In the genomic region with DNA sequence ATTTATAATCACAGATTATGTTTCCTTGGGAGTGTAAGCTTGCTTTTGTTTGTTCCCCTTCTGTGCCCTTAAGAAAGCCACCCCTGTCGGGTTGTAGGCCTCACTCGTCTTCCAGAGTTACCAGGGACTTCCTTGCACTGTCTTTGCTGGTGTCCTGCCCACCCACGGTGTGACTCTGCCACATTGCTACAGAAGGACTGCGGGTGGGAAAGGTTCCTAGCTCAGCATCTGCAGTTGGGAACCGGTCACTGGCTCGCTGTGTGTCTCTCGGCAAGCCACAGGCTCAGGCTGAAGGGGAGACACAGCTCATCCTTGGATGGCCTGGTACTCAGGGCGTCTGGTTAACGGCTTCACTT, we compare ENCODE assay signal across 25 mouse cellular contexts. TPM values are rescaled to one million over a fixed set of nuclear protein-coding genes. Genes with fewer than 3 reads are reported as not detected.
DNase-seq lines count a peak whose midpoint lies in the region; ATAC-seq and TF ChIP-seq lines count a peak whose summit lies in the region.
"Had no signal": no experiment of that assay in that cellular context is flagged by ENCODE, and none has a peak within 500 bp of the region (broad histone marks: within the 10 kb centered on the region; RNA-seq: fewer than 3 reads in every experiment).

No protein-coding gene starts in this region.

- TF ChIP-seq CTCF in heart, postnatal 0 days (IDR thresholded peaks at IDR 0.05; ENCODE audit: low read depth) = no peak

- 63% methylated on average over 9 of the region's 9 CpGs for WGBS in heart, embryonic 10.5 days
- 58% methylated on average over 9 of the region's 9 CpGs for WGBS in heart, postnatal 0 days
- 62% methylated on average over 9 of the region's 9 CpGs for WGBS in midbrain, embryonic 12.5 days
- 63% methylated on average over 9 of the region's 9 CpGs for WGBS in midbrain, embryonic 15.5 days

- 0 out of 2 replicates have a peak, but pooled peaks have one; percentile 7 for ATAC-seq in heart, postnatal 0 days (ENCODE audit: insufficient read depth, low read depth)
- ATAC-seq in midbrain, embryonic 12.5 days (ENCODE audit: low FRiP score, low read depth) = no peak
- ATAC-seq in midbrain, embryonic 15.5 days (replicated peaks) = no peak

- H3K27ac ChIP-seq in heart, embryonic 10.5 days = peak overlapping the region; percentile 87
- H3K27ac ChIP-seq in heart, postnatal 0 days (ENCODE audit: low read depth) = peak overlapping the region; percentile 83
- 0 out of 2 replicates have a peak overlapping the region, but pooled peaks have one; percentile 35 for H3K27ac ChIP-seq in midbrain, embryonic 12.5 days (replicated peaks)
- H3K27ac ChIP-seq in midbrain, embryonic 15.5 days = no peak overlapping the region
- H3K27ac ChIP-seq: hindbrain, embryonic 13.5 days; macrophage; midbrain, embryonic 13.5 days; neural tube, embryonic 15.5 days had no signal

- intact Hi-C loops in heart, postnatal 36 days (cut with DNase I) = no loop called here

- H3K4me1 ChIP-seq in heart, embryonic 10.5 days = peaks cover 34% of the 10 kb centered on the region
- H3K4me1 ChIP-seq in heart, postnatal 0 days (ENCODE audit: control insufficient read depth, insufficient read depth) = peaks cover 8% of the 10 kb centered on the region; the same call in 1 of the 2 replicates
- H3K4me1 ChIP-seq in midbrain, embryonic 12.5 days = peaks cover 19% of the 10 kb centered on the region
- H3K4me1 ChIP-seq in midbrain, embryonic 15.5 days = peaks cover 4% of the 10 kb centered on the region; the same call in 1 of the 2 replicates
- H3K4me1 ChIP-seq: neural tube, embryonic 15.5 days had no signal

- H3K9ac ChIP-seq in heart, postnatal 0 days (replicated peaks; ENCODE audit: low read depth, low read length) = peak overlapping the region; percentile 13; the same call in 1 of the 2 replicates
- no peak overlapping the region for H3K9ac ChIP-seq in midbrain, embryonic 12.5 days (replicated peaks)
- no peak overlapping the region for H3K9ac ChIP-seq in midbrain, embryonic 15.5 days
- H3K9ac ChIP-seq: hindbrain, embryonic 13.5 days; midbrain, embryonic 13.5 days; neural tube, embryonic 15.5 days had no signal

- no peak for TF ChIP-seq EP300 in heart, postnatal 0 days (IDR thresholded peaks at IDR 0.05; ENCODE audit: low read depth)

- H3K27me3 ChIP-seq in heart, embryonic 10.5 days (ENCODE audit: insufficient read depth, poor library complexity, severe bottlenecking) = no peaks in the 10 kb centered on the region
- H3K27me3 ChIP-seq in heart, postnatal 0 days (ENCODE audit: control insufficient read depth, insufficient read depth, low read length) = no peaks in the 10 kb centered on the region
- H3K27me3 ChIP-seq in midbrain, embryonic 12.5 days = no peaks in the 10 kb centered on the region
- no peaks in the 10 kb centered on the region for H3K27me3 ChIP-seq in midbrain, embryonic 15.5 days (replicated peaks)
- H3K27me3 ChIP-seq: hindbrain, embryonic 13.5 days; midbrain, embryonic 13.5 days; neural tube, embryonic 15.5 days had no signal

- H3K4me3 ChIP-seq in heart, embryonic 10.5 days = no peak overlapping the region
- no peak overlapping the region for H3K4me3 ChIP-seq in heart, postnatal 0 days (ENCODE audit: low read depth, low read length)
- no peak overlapping the region for H3K4me3 ChIP-seq in midbrain, embryonic 12.5 days
- H3K4me3 ChIP-seq in midbrain, embryonic 15.5 days = no peak overlapping the region
- H3K4me3 ChIP-seq: hindbrain, embryonic 13.5 days; midbrain, embryonic 13.5 days; neural tube, embryonic 15.5 days had no signal

- peaks cover 26% of the 10 kb centered on the region for H3K36me3 ChIP-seq in heart, embryonic 10.5 days
- peaks cover 10% of the 10 kb centered on the region; the same call in 1 of the 2 replicates for H3K36me3 ChIP-seq in heart, postnatal 0 days (replicated peaks; ENCODE audit: control insufficient read depth, insufficient read depth, low read length)
- H3K36me3 ChIP-seq in midbrain, embryonic 12.5 days = peaks cover 19% of the 10 kb centered on the region
- H3K36me3 ChIP-seq in midbrain, embryonic 15.5 days (replicated peaks) = 0 out of 2 replicates have a peak, but pooled peaks cover 6% of the 10 kb centered on the region

- no peaks in the 10 kb centered on the region for H3K9me3 ChIP-seq in heart, embryonic 10.5 days
- H3K9me3 ChIP-seq in heart, postnatal 0 days (replicated peaks; ENCODE audit: control insufficient read depth, low read length) = no peaks in the 10 kb centered on the region
- no peaks in the 10 kb centered on the region for H3K9me3 ChIP-seq in midbrain, embryonic 12.5 days
- H3K9me3 ChIP-seq in midbrain, embryonic 15.5 days = no peaks in the 10 kb centered on the region
- H3K9me3 ChIP-seq: hindbrain, embryonic 13.5 days; midbrain, embryonic 13.5 days; neural tube, embryonic 15.5 days had no signal

- H3K4me2 ChIP-seq in heart, postnatal 0 days (ENCODE audit: low read depth, low read length) = no peak overlapping the region
- H3K4me2 ChIP-seq in midbrain, embryonic 12.5 days (replicated peaks) = no peak overlapping the region
- no peak overlapping the region for H3K4me2 ChIP-seq in midbrain, embryonic 15.5 days
- H3K4me2 ChIP-seq: hindbrain, embryonic 13.5 days; midbrain, embryonic 13.5 days; neural tube, embryonic 15.5 days had no signal

- DNase-seq in heart, embryonic 10.5 days (ENCODE audit: low spot score) = no peak
- DNase-seq in heart, postnatal 4 days = no peak
- no peak for DNase-seq in heart, postnatal 0 days (ENCODE audit: low spot score)
- no peak for DNase-seq in heart, postnatal 36 days
- no peak for DNase-seq in urinary bladder, postnatal 10 days (ENCODE audit: low spot score)
- DNase-seq: adrenal gland, postnatal 25 days; B cell, adult 2 months; cerebellum, adult 11 months; kidney, adult 9 months; liver; right cerebral cortex, postnatal 14 days; spleen, adult 18-20 months; thymus, adult 18-20 months; thymus, postnatal 4 days had no signal

RNA-seq across cellular contexts. Expression of a gene that starts 14.5 kb away (rescaled TPM):
- 42.2 and 43.5 TPM in 2 replicates for polyA plus RNA-seq in heart, embryonic 10.5 days (2016; fragmentation: Nextera tagmentation; extraction: Ambion mirVana)
- 10 to 100 TPM; 74.3 to 77.1 TPM for total RNA-seq in heart, postnatal 4 days (2021)
- total RNA-seq in heart, postnatal 0 days (2014; rRNA removed; ENCODE audit: low replicate concordance) = 79.1 and 81.5 TPM in 2 replicates
- 45.9 and 53.2 TPM in 2 replicates for polyA plus RNA-seq in heart, postnatal 0 days (2015; fragmentation: Nextera tagmentation; extraction: Ambion mirVana)
- 10 to 100 TPM; 84.6 to 88.1 TPM for total RNA-seq in heart, postnatal 36 days (2021)
- polyA plus RNA-seq in midbrain, embryonic 12.5 days (2016; fragmentation: Nextera tagmentation; extraction: Ambion mirVana) = 97.9 and 107 TPM in 2 replicates
- 173 and 177 TPM in 2 replicates for polyA plus RNA-seq in midbrain, embryonic 15.5 days (2015; fragmentation: Nextera tagmentation; extraction: Ambion mirVana)

RNA-seq across cellular contexts. Expression of a gene that starts 15.1 kb away (rescaled TPM):
- polyA plus RNA-seq in heart, embryonic 10.5 days (2016; fragmentation: Nextera tagmentation; extraction: Ambion mirVana) = 148 and 163 TPM in 2 replicates
- 10 to 100 TPM; 89.8 to 90.8 TPM for total RNA-seq in heart, postnatal 4 days (2021)
- total RNA-seq in heart, postnatal 0 days (2014; rRNA removed; ENCODE audit: low replicate concordance) = 34.7 and 98.0 TPM in 2 replicates
- polyA plus RNA-seq in heart, postnatal 0 days (2015; fragmentation: Nextera tagmentation; extraction: Ambion mirVana) = 152 and 162 TPM in 2 replicates
- 100 to 1,000 TPM; 140 to 155 TPM for total RNA-seq in heart, postnatal 36 days (2021)
- polyA plus RNA-seq in midbrain, embryonic 12.5 days (2016; fragmentation: Nextera tagmentation; extraction: Ambion mirVana) = 105 and 110 TPM in 2 replicates
- polyA plus RNA-seq in midbrain, embryonic 15.5 days (2015; fragmentation: Nextera tagmentation; extraction: Ambion mirVana) = 118 and 124 TPM in 2 replicates

RNA-seq across cellular contexts. Expression of a gene that starts 32.4 kb away (rescaled TPM):
- 0.62 TPM in 1 of 2 replicates, not detected in the other for polyA plus RNA-seq in heart, embryonic 10.5 days (2016; fragmentation: Nextera tagmentation; extraction: Ambion mirVana)
- under 1 TPM in 1 of 2 experiments, not detected in 1; 0.97 TPM for total RNA-seq in heart, postnatal 4 days (2021)
- not detected in 2 replicates for total RNA-seq in heart, postnatal 0 days (2014; rRNA removed; ENCODE audit: low replicate concordance)
- 0.25 TPM in 1 of 2 replicates, not detected in the other for polyA plus RNA-seq in heart, postnatal 0 days (2015; fragmentation: Nextera tagmentation; extraction: Ambion mirVana)
- total RNA-seq in heart, postnatal 36 days (2021) = not detected
- polyA plus RNA-seq in midbrain, embryonic 12.5 days (2016; fragmentation: Nextera tagmentation; extraction: Ambion mirVana) = not detected in 2 replicates
- polyA plus RNA-seq in midbrain, embryonic 15.5 days (2015; fragmentation: Nextera tagmentation; extraction: Ambion mirVana) = 0.61 TPM in 1 of 2 replicates, not detected in the other
- total RNA-seq: adrenal gland, postnatal 25 days; gastrocnemius, postnatal 36 days; layer of hippocampus, adult 8-10 months; left cerebral cortex, adult 18-20 months; left cerebral cortex, postnatal 36 days had no signal
- polyA plus RNA-seq: hindbrain, embryonic 13.5 days; intestine, embryonic 14.5 days; macrophage; midbrain, embryonic 13.5 days; neural tube, embryonic 15.5 days had no signal

RNA-seq across cellular contexts. Expression of a gene that starts 42.1 kb away (rescaled TPM):
- polyA plus RNA-seq in heart, embryonic 10.5 days (2016; fragmentation: Nextera tagmentation; extraction: Ambion mirVana) = 0.51 and 0.95 TPM in 2 replicates
- total RNA-seq in heart, postnatal 4 days (2021) = 1 to 10 TPM in 1 of 2 experiments, not detected in 1; 1.3 TPM
- 0.43 and 0.76 TPM in 2 replicates for total RNA-seq in heart, postnatal 0 days (2014; rRNA removed; ENCODE audit: low replicate concordance)
- polyA plus RNA-seq in heart, postnatal 0 days (2015; fragmentation: Nextera tagmentation; extraction: Ambion mirVana) = not detected in 2 replicates
- not detected for total RNA-seq in heart, postnatal 36 days (2021)
- 1.2 and 1.4 TPM in 2 replicates for polyA plus RNA-seq in midbrain, embryonic 12.5 days (2016; fragmentation: Nextera tagmentation; extraction: Ambion mirVana)
- polyA plus RNA-seq in midbrain, embryonic 15.5 days (2015; fragmentation: Nextera tagmentation; extraction: Ambion mirVana) = 0.65 and 1.2 TPM in 2 replicates
- polyA plus RNA-seq: intestine, embryonic 14.5 days had no signal
